7 mouse cellular contexts compared by ENCODE assay signal in the genomic region with DNA sequence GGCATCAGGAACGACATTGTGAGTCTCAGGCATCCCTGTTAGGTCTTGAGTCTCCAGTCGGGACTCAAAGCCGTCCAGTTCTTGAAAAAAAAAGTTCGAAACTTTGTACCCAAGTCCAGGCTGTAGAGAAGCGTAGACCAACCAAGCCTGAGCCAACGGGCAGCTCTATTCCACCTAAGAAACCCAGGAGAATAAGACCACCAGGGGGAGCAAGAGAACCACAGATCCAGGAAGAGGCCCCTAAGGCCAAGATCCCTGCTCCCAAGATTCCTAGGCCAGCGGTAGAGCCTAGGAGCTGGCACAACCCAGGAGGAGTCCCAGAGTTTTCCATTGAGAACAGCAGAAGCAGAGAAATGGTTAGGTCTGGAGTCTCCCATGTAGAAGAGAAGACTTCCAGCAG. TPM values are rescaled to one million over a fixed set of nuclear protein-coding genes. Genes with fewer than 3 reads are reported as not detected.
A peak's percentile ranks its signal among the peaks of the same experiment; 100 is the strongest.
DNase-seq lines count a peak whose midpoint lies in the region; ATAC-seq and TF ChIP-seq lines count a peak whose summit lies in the region.

No protein-coding gene starts in this region.

- no peak overlapping the region for H3K4me2 ChIP-seq in CH12.LX (ENCODE audit: insufficient read depth, low read depth, poor library complexity, severe bottlenecking)
- no peak overlapping the region for H3K4me2 ChIP-seq in lung, embryonic 14.5 days

- TF ChIP-seq CTCF in CH12.LX (conservative IDR thresholded peaks at IDR 0.05 in 1 of 2, IDR thresholded peaks at IDR 0.05 in 1 of 2; ENCODE audit: low read depth in 2 of 2, low read length in 2 of 2) = peak; percentile 45 to 84
- peak; percentile 86 for TF ChIP-seq CTCF in lung, embryonic 14.5 days (IDR thresholded peaks at IDR 0.05; ENCODE audit: low read depth)

- no peak overlapping the region for H3K9ac ChIP-seq in CH12.LX (ENCODE audit: insufficient read depth, low read depth)
- no peak overlapping the region for H3K9ac ChIP-seq in lung, embryonic 14.5 days

- peaks cover 0 to 7% of the 10 kb centered on the region in 2 experiments; a peak in 2 of 4 replicates for H3K4me1 ChIP-seq in CH12.LX (ENCODE audit: control insufficient read depth in 1 of 2, insufficient read depth in 2 of 2)
- no peaks in the 10 kb centered on the region for H3K4me1 ChIP-seq in lung, embryonic 14.5 days (ENCODE audit: insufficient read depth)

- dilution Hi-C loops in CH12.LX (cut with MboI; ENCODE audit: extremely low pct_ligation_motif_present, extremely low pct_unique_long_range_greater_than_20kb, low sequenced_read_pairs) = no loop called here

- peak; percentile 69 for DNase-seq in CH12.LX (ENCODE audit: extremely low read depth)
- DNase-seq in adipocyte (ENCODE audit: low spot score) = peak; percentile 84
- peak; percentile 59 to 71 for DNase-seq in heart, adult 9 months (ENCODE audit: low spot score in 2 of 2)
- DNase-seq in kidney, postnatal 36 days = peak; percentile 85 to 87
- peak; percentile 95 for DNase-seq in lung, embryonic 14.5 days
- DNase-seq in right cerebral cortex, postnatal 4 days = peak; percentile 62

- no peak overlapping the region for H3K4me3 ChIP-seq in CH12.LX (replicated peaks in 1 of 3; ENCODE audit: low read depth in 2 of 3, low read length in 2 of 3, poor library complexity in 1 of 3)
- H3K4me3 ChIP-seq in lung, embryonic 14.5 days (ENCODE audit: low read depth, low read length) = no peak overlapping the region

- H3K27me3 ChIP-seq in CH12.LX (replicated peaks) = peaks cover 45% of the 10 kb centered on the region
- H3K27me3 ChIP-seq in lung, embryonic 14.5 days (ENCODE audit: insufficient read depth, low read length) = peaks cover 33% of the 10 kb centered on the region

- 17% methylated on average over 7 of the region's 7 CpGs for WGBS in lung, embryonic 14.5 days

- ATAC-seq in common myeloid progenitor, adult 5-6 weeks (replicated peaks; ENCODE audit: low read depth, poor library complexity, severe bottlenecking) = peak; percentile 74
- ATAC-seq in lung, embryonic 14.5 days (ENCODE audit: insufficient read depth) = 0 out of 2 replicates have a peak, but pooled peaks have one; percentile 21

- H3K79me2 ChIP-seq in CH12.LX (replicated peaks; ENCODE audit: control insufficient read depth, extremely low read depth, insufficient read depth, poor library complexity, severe bottlenecking) = no peaks in the 10 kb centered on the region

- TF ChIP-seq EP300 in CH12.LX (IDR thresholded peaks at IDR 0.05; ENCODE audit: low read length) = no peak

- H3K36me3 ChIP-seq in CH12.LX (replicated peaks in 1 of 2; ENCODE audit: control insufficient read depth in 1 of 2, insufficient read depth in 1 of 2, low read length in 1 of 2) = no peaks in the 10 kb centered on the region
- no peaks in the 10 kb centered on the region for H3K36me3 ChIP-seq in lung, embryonic 14.5 days (ENCODE audit: insufficient read depth)

- no peaks in the 10 kb centered on the region for H3K9me3 ChIP-seq in CH12.LX (replicated peaks; ENCODE audit: low read length)
- H3K9me3 ChIP-seq in lung, embryonic 14.5 days (ENCODE audit: low read depth, low read length) = no peaks in the 10 kb centered on the region

- no peak overlapping the region for H3K27ac ChIP-seq in CH12.LX (ENCODE audit: insufficient read depth, low read depth)
- no peak overlapping the region for H3K27ac ChIP-seq in lung, embryonic 14.5 days (ENCODE audit: low read depth)

- TF ChIP-seq RAD21 in CH12.LX (IDR thresholded peaks at IDR 0.05; ENCODE audit: low read depth, low read length) = peak; percentile 74

- TF ChIP-seq POLR2A in CH12.LX (IDR thresholded peaks at IDR 0.05; ENCODE audit: low read depth, low read length) = no peak

- in situ Hi-C loops in CH12.LX (cut with MboI; ENCODE audit: low pct_ligation_motif_present, low pct_unique_long_range_greater_than_20kb, low sequenced_read_pairs) = loop anchor here (10.0 kb wide), 1 partner anchor 179 kb away; the partner anchor contains the start of gene Cenpm

TF ChIP-seq in CH12.LX, 34 proteins besides CTCF, POLR2A, EP300 and RAD21:
- no peak for TF ChIP-seq HCFC1 (IDR thresholded peaks at IDR 0.05; ENCODE audit: low read depth, low read length)
- peak; percentile 70 for TF ChIP-seq ELF1 (IDR thresholded peaks at IDR 0.05; ENCODE audit: low read depth, low read length)
- peak; percentile 73 for TF ChIP-seq SMC3 (IDR thresholded peaks at IDR 0.05; ENCODE audit: low read depth, low read length)
- no peak for TF ChIP-seq MYC (IDR thresholded peaks at IDR 0.05; ENCODE audit: low read depth, low read length)
- TF ChIP-seq ETS1 (conservative IDR thresholded peaks at IDR 0.05; ENCODE audit: low read depth, low read length) = no peak
- no peak for TF ChIP-seq NELFE (IDR thresholded peaks at IDR 0.05; ENCODE audit: low read depth, low read length)
- no peak for TF ChIP-seq TBP (conservative IDR thresholded peaks at IDR 0.05; ENCODE audit: low read depth, low read length)
- TF ChIP-seq SIN3A (IDR thresholded peaks at IDR 0.05; ENCODE audit: low read length) = no peak
- TF ChIP-seq UBTF (IDR thresholded peaks at IDR 0.05; ENCODE audit: low read depth, low read length) = no peak
- TF ChIP-seq CHD2 (IDR thresholded peaks at IDR 0.05; ENCODE audit: low read length) = no peak
- TF ChIP-seq USF2 (conservative IDR thresholded peaks at IDR 0.05; ENCODE audit: low read depth, low read length) = no peak
- TF ChIP-seq MAFK (IDR thresholded peaks at IDR 0.05; ENCODE audit: insufficient replicate concordance, low read length) = no peak
- TF ChIP-seq RCOR1 (conservative IDR thresholded peaks at IDR 0.05; ENCODE audit: low read depth, low read length) = no peak
- no peak for TF ChIP-seq ZNF384 (IDR thresholded peaks at IDR 0.05; ENCODE audit: low read depth, low read length)
- TF ChIP-seq MAZ (IDR thresholded peaks at IDR 0.05; ENCODE audit: low read depth, low read length) = no peak
- no peak for TF ChIP-seq KAT2A (IDR thresholded peaks at IDR 0.05; ENCODE audit: insufficient replicate concordance, low read length)
- TF ChIP-seq ZC3H11A (IDR thresholded peaks at IDR 0.05; ENCODE audit: low read depth, low read length) = peak; percentile 31
- TF ChIP-seq JUN (IDR thresholded peaks at IDR 0.05; ENCODE audit: insufficient read depth, low read depth, low read length) = no peak
- TF ChIP-seq MXI1 (IDR thresholded peaks at IDR 0.05; ENCODE audit: low read depth, low read length) = no peak
- TF ChIP-seq MAX (IDR thresholded peaks at IDR 0.05; ENCODE audit: low read length) = no peak
- no peak for TF ChIP-seq USF1 (IDR thresholded peaks at IDR 0.05; ENCODE audit: low read depth, low read length)
- TF ChIP-seq ZKSCAN1 (IDR thresholded peaks at IDR 0.05; ENCODE audit: borderline replicate concordance, low read depth, low read length) = no peak
- TF ChIP-seq IRF4 (IDR thresholded peaks at IDR 0.05; ENCODE audit: low read depth, low read length) = no peak

RNA-seq across cellular contexts. Expression of gene Mei1, which starts 4.3 kb away (rescaled TPM):
- total RNA-seq in CH12.LX (2012; rRNA removed) (0.04 TPM in 1 of 2 replicates, not detected in the other), CH12.LX (2014; rRNA removed) (not detected in 2 replicates)
- polyA plus RNA-seq in CH12.LX (2012; ENCODE audit: insufficient read length, low read depth) = not detected in 2 replicates
- not detected in 2 replicates for total RNA-seq in common myeloid progenitor, adult 5-6 weeks (2017)
- polyA plus RNA-seq in lung, embryonic 14.5 days (2014; fragmentation: Nextera tagmentation; extraction: Ambion mirVana) = not detected in 2 replicates

RNA-seq across cellular contexts. Expression of gene 4930407I10Rik, which starts 6.6 kb away (rescaled TPM):
- total RNA-seq in CH12.LX (2012; rRNA removed) (0.04 TPM in 2 replicates), CH12.LX (2014; rRNA removed) (not detected in 2 replicates)
- not detected in 2 replicates for polyA plus RNA-seq in CH12.LX (2012; ENCODE audit: insufficient read length, low read depth)
- total RNA-seq in common myeloid progenitor, adult 5-6 weeks (2017) = not detected in 2 replicates
- polyA plus RNA-seq in lung, embryonic 14.5 days (2014; fragmentation: Nextera tagmentation; extraction: Ambion mirVana) = not detected in 2 replicates

RNA-seq across cellular contexts. Expression of gene Snu13, which starts 18.1 kb away (rescaled TPM):
- total RNA-seq in CH12.LX (2012; rRNA removed) (167 and 225 TPM in 2 replicates), CH12.LX (2014; rRNA removed) (558 and 575 TPM in 2 replicates)
- 433 and 587 TPM in 2 replicates for polyA plus RNA-seq in CH12.LX (2012; ENCODE audit: insufficient read length, low read depth)
- total RNA-seq in common myeloid progenitor, adult 5-6 weeks (2017) = 197 and 206 TPM in 2 replicates
- 334 and 340 TPM in 2 replicates for polyA plus RNA-seq in lung, embryonic 14.5 days (2014; fragmentation: Nextera tagmentation; extraction: Ambion mirVana)

RNA-seq across cellular contexts. Expression of gene Desi1, which starts 31.8 kb away (rescaled TPM):
- 10.9 and 11.3 TPM in 2 replicates for total RNA-seq in CH12.LX (2012; rRNA removed)
- 7.6 and 10.0 TPM in 2 replicates for total RNA-seq in CH12.LX (2014; rRNA removed)
- polyA plus RNA-seq in CH12.LX (2012; ENCODE audit: insufficient read length, low read depth) = 39.2 and 47.3 TPM in 2 replicates
- 12.2 and 13.6 TPM in 2 replicates for total RNA-seq in common myeloid progenitor, adult 5-6 weeks (2017)
- 23.0 and 26.8 TPM in 2 replicates for polyA plus RNA-seq in lung, embryonic 14.5 days (2014; fragmentation: Nextera tagmentation; extraction: Ambion mirVana)
